Mouse (Mus musculus) CH12.LX (cell line): ENCODE results near the gene Sytl1. TPM values are rescaled to one million over a fixed set of nuclear protein-coding genes. Genes with fewer than 3 reads are reported as not detected.

ENCODE experiments used
- DNase-seq: peaks from one replicate; pipeline ENCODE4 v3.0.0-alpha.2; 2013; ENCODE audit errors: extremely low read depth
- H3K27ac ChIP-seq: 2 replicates; pipeline ENCODE4 v1.5.1; 2012; ENCODE audit warnings: low read depth, mild to moderate bottlenecking, control low read depth, moderate library complexity; ENCODE audit not compliant: insufficient read depth
- H3K27me3 ChIP-seq: replicated peaks from 2 replicates; pipeline ENCODE3; 2012; ENCODE audit warnings: inconsistent platforms
- H3K36me3 ChIP-seq, 2 experiments: replicated peaks in 1 of 2; 2 replicates each; pipeline versions ENCODE3 to v1.6.1; 2012; ENCODE audit warnings: inconsistent platforms in 1 of 2, low read length in 1 of 2, mild to moderate bottlenecking in 1 of 2, mixed read lengths in 1 of 2, moderate library complexity in 1 of 2; ENCODE audit not compliant: control insufficient read depth in 1 of 2, insufficient read depth in 1 of 2
- H3K4me1 ChIP-seq, 2 experiments: 2 replicates each; pipeline ENCODE4 v1.6.1; 2012; ENCODE audit warnings: inconsistent platforms in 1 of 2, moderate library complexity in 1 of 2; ENCODE audit not compliant: insufficient read depth in 2 of 2, control insufficient read depth in 1 of 2
- H3K4me2 ChIP-seq: 2 replicates; pipeline ENCODE4 v1.6.1; 2012; ENCODE audit warnings: low read depth, mild to moderate bottlenecking, control low read depth; ENCODE audit not compliant: poor library complexity, insufficient read depth, severe bottlenecking
- H3K4me3 ChIP-seq, 3 experiments: fragments of 150-350 bp in 1 of 3; sonication (generic) in 1 of 3; replicated peaks in 1 of 3; 2 replicates each; pipeline versions ENCODE3 to v1.5.1; 2011 to 2012; ENCODE audit warnings: low read depth in 2 of 3, low read length in 2 of 3, mild to moderate bottlenecking in 2 of 3, moderate library complexity in 2 of 3, control low read depth in 1 of 3, improper control_type of control experiment in 1 of 3, inconsistent platforms in 1 of 3, mixed read lengths in 1 of 3; ENCODE audit not compliant: poor library complexity in 1 of 3
- H3K79me2 ChIP-seq: replicated peaks from 2 replicates; pipeline ENCODE4 v1.6.1; 2012; ENCODE audit warnings: mild to moderate bottlenecking, moderate library complexity; ENCODE audit not compliant: control insufficient read depth, poor library complexity, insufficient read depth, severe bottlenecking; ENCODE audit errors: extremely low read depth
- H3K9ac ChIP-seq: 2 replicates; pipeline ENCODE4 v1.6.1; 2012; ENCODE audit warnings: low read depth, mild to moderate bottlenecking, control low read depth, moderate library complexity; ENCODE audit not compliant: insufficient read depth
- H3K9me3 ChIP-seq: replicated peaks from 2 replicates; pipeline ENCODE3; 2012; ENCODE audit warnings: low read length, inconsistent platforms, mixed read lengths
- ETS1 ChIP-seq: conservative IDR thresholded peaks from 2 replicates; pipeline ENCODE4 v1.6.1; 2012; ENCODE audit warnings: low read depth, mild to moderate bottlenecking, inconsistent platforms, low read length, improper control_type of control experiment, moderate library complexity
- GABPA ChIP-seq: IDR thresholded peaks from 2 replicates; pipeline ENCODE4 v1.6.1; 2012; ENCODE audit warnings: low read depth, low read length, improper control_type of control experiment, inconsistent platforms; ENCODE audit not compliant: insufficient replicate concordance
- IRF4 ChIP-seq: IDR thresholded peaks from 2 replicates; pipeline ENCODE4 v1.6.1; 2014; ENCODE audit warnings: low read depth, mild to moderate bottlenecking, inconsistent platforms, low read length, improper control_type of control experiment
- JUN ChIP-seq: IDR thresholded peaks from 2 replicates; pipeline ENCODE4 v1.6.1; 2011; ENCODE audit warnings: low read depth, mild to moderate bottlenecking, low read length, improper control_type of control experiment, moderate library complexity; ENCODE audit not compliant: insufficient read depth
- MYC ChIP-seq: IDR thresholded peaks from 2 replicates; pipeline ENCODE4 v1.6.1; 2011; ENCODE audit warnings: low read depth, mild to moderate bottlenecking, improper control_type of control experiment, low read length
- POLR2AphosphoS2 ChIP-seq: IDR thresholded peaks from 2 replicates; pipeline ENCODE4 v1.6.1; 2011; ENCODE audit warnings: low read depth, low read length, improper control_type of control experiment
- SMC3 ChIP-seq: IDR thresholded peaks from 2 replicates; pipeline ENCODE4 v1.6.1; 2011; ENCODE audit warnings: low read depth, low read length, improper control_type of control experiment
- TCF12 ChIP-seq: IDR thresholded peaks from 2 replicates; pipeline ENCODE4 v1.6.1; 2014; ENCODE audit warnings: low read depth, mild to moderate bottlenecking, inconsistent platforms, low read length, improper control_type of control experiment
- ZC3H11A ChIP-seq: IDR thresholded peaks from 2 replicates; pipeline ENCODE4 v1.6.1; 2012; ENCODE audit warnings: low read depth, mild to moderate bottlenecking, inconsistent platforms, low read length, improper control_type of control experiment
- dilution Hi-C: fragments of 300-500 bp; cut with MboI; formaldehyde crosslinking; loops from 2 replicates; pipeline ENCODE4 v1.14.3; 2020; ENCODE audit warnings: low sequenced_read_pairs; ENCODE audit not compliant: extremely low pct_unique_long_range_greater_than_20kb, extremely low pct_ligation_motif_present
- in situ Hi-C: fragments of 300-500 bp; cut with MboI; formaldehyde crosslinking; loops from 3 replicates; pipeline ENCODE4 v1.14.3; 2019; ENCODE audit warnings: low sequenced_read_pairs, low pct_ligation_motif_present, low pct_unique_long_range_greater_than_20kb, mixed read lengths
- polyA plus RNA-seq: library from polyadenylated mRNA; unstranded; fragments of >175 nt; gene quantifications from 2 replicates; pipeline ENCODE4 v1.2.1, GENCODE M21; 2012; ENCODE audit warnings: low read depth; ENCODE audit not compliant: insufficient read length
- total RNA-seq, 2 experiments: library from RNA; depleted of rRNA; stranded (reverse); fragments of 300-350 nt in 1 of 2; fragments of >200 nt in 1 of 2; gene quantifications; 2 replicates each; pipeline ENCODE4 v1.2.3; 2012 to 2014

Gene Sytl1
- total and polyA plus RNA-seq, 3 experiments: 8.2 to 20.0 (median 12.1) TPM

GRCm38 (mm10) chr4:133266248-133266880 lies 3.5 kb upstream of the Sytl1 start:
- Histone ChIP-seq H3K4me1 (peaks cover 27 to 82% of the 10 kb centered on the region in 2 experiments), H3K27me3 (no peaks in the 10 kb centered on the region), H3K9me3 (no peaks in the 10 kb centered on the region), H3K27ac (no peak overlapping the region), H3K9ac (no peak overlapping the region), H3K4me2 (no peak overlapping the region), H3K36me3 (peaks cover 47 to 67% of the 10 kb centered on the region in 2 experiments), H3K79me2 (peaks cover 11% of the 10 kb centered on the region), H3K4me3 (no peak overlapping the region)
- dilution Hi-C loops: no loop called here
- in situ Hi-C loops: no loop called here
- no peak for TF ChIP-seq ZC3H11A
- no peak for DNase-seq

- Histone ChIP-seq H3K9me3 (no peaks in the 10 kb centered on the region), H3K4me3 (no peak overlapping the region), H3K36me3 (peaks cover 47 to 72% of the 10 kb centered on the region in 2 experiments), H3K27ac (no peak overlapping the region), H3K4me1 (peaks cover 30 to 86% of the 10 kb centered on the region in 2 experiments)
- DNase-seq: no peak
- TF ChIP-seq ZC3H11A (no peak), IRF4 (no peak), TCF12 (no peak), GABPA (no peak), JUN (no peak), SMC3 (no peak)
- TF ChIP-seq, all 38 proteins: peak for 0
- Histone ChIP-seq H3K27me3 (no peaks in the 10 kb centered on the region), H3K79me2 (peaks cover 10% of the 10 kb centered on the region), H3K4me2 (no peak overlapping the region), H3K9ac (no peak overlapping the region)
- in situ Hi-C loops (no loop called here), dilution Hi-C loops (no loop called here)
Observed at GRCm38 (mm10) chr4:133265759-133266158, 2.8 kb upstream of the Sytl1 start.

GRCm38 (mm10) chr4:133265297-133265696 lies 2.4 kb upstream of the Sytl1 start:
- H3K4me1 ChIP-seq: peaks cover 25 to 83% of the 10 kb centered on the region in 2 experiments
- H3K9ac ChIP-seq: no peak overlapping the region
- in situ Hi-C loops (no loop called here), dilution Hi-C loops (no loop called here)
- H3K9me3 ChIP-seq: no peaks in the 10 kb centered on the region
- no peaks in the 10 kb centered on the region for H3K27me3 ChIP-seq
- no peak overlapping the region for H3K27ac ChIP-seq
- H3K4me3 ChIP-seq: no peak overlapping the region
- H3K4me2 ChIP-seq: no peak overlapping the region
- peaks cover 8% of the 10 kb centered on the region for H3K79me2 ChIP-seq
- peaks cover 47 to 73% of the 10 kb centered on the region in 2 experiments for H3K36me3 ChIP-seq
- no peak for DNase-seq
- TF ChIP-seq ETS1 (no peak), MYC (no peak), POLR2AphosphoS2 (0 out of 2 replicates have a peak, but pooled peaks have one; percentile 36)
